Mouse (Mus musculus): Measurements from ENCODE around the gene Lfng. TPM values are rescaled to one million over a fixed set of nuclear protein-coding genes. Genes with fewer than 3 reads are reported as not detected.

Gene Lfng
- polyA plus RNA-seq, 1 experiment from 2014 or later, result 28.5 TPM

- H3K9me3 ChIP-seq, result no peaks in the 10 kb centered on the region
- no peak overlapping the region for H3K4me2 ChIP-seq (replicated peaks)
- no peak for ATAC-seq (ENCODE audit: low FRiP score, low read depth)
- H3K27me3 ChIP-seq, result peaks cover 13% of the 10 kb centered on the region; the same call in 1 of the 2 replicates
- no peak overlapping the region for H3K27ac ChIP-seq (replicated peaks)
- no peaks in the 10 kb centered on the region for H3K36me3 ChIP-seq
- no peak overlapping the region for H3K9ac ChIP-seq (replicated peaks)
- H3K4me3 ChIP-seq, result no peak overlapping the region
- WGBS, result 75% methylated on average over 4 of the region's 4 CpGs
- peaks cover 15% of the 10 kb centered on the region for H3K4me1 ChIP-seq
These were observed 35.9 kb upstream of the Lfng start for GRCm38 (mm10) chr5:140571201-140571600.

GRCm38 (mm10) chr5:140571673-140572072 is 35.4 kb upstream of the Lfng start:
- Histone ChIP-seq H3K27ac (replicated peaks) (no peak overlapping the region), H3K4me3 (no peak overlapping the region), H3K4me2 (replicated peaks) (no peak overlapping the region), H3K9me3 (no peaks in the 10 kb centered on the region), H3K4me1 (peaks cover 14% of the 10 kb centered on the region), H3K9ac (replicated peaks) (no peak overlapping the region), H3K27me3 (peaks cover 8% of the 10 kb centered on the region; the same call in 1 of the 2 replicates), H3K36me3 (no peaks in the 10 kb centered on the region)
- WGBS, result 73% methylated on average over 10 of the region's 10 CpGs
- no peak for ATAC-seq (ENCODE audit: low FRiP score, low read depth)

- Histone ChIP-seq H3K4me3 (no peak overlapping the region), H3K27me3 (no peaks in the 10 kb centered on the region), H3K4me2 (replicated peaks) (no peak overlapping the region), H3K9me3 (no peaks in the 10 kb centered on the region), H3K4me1 (peaks cover 10% of the 10 kb centered on the region), H3K9ac (replicated peaks) (no peak overlapping the region), H3K27ac (replicated peaks) (no peak overlapping the region), H3K36me3 (no peaks in the 10 kb centered on the region)
- 78% methylated on average over 6 of the region's 6 CpGs for WGBS
- ATAC-seq (ENCODE audit: low FRiP score, low read depth), result no peak
These were observed 34.5 kb upstream of the Lfng start for GRCm38 (mm10) chr5:140572611-140573010.

- Histone ChIP-seq H3K27ac (replicated peaks) (no peak overlapping the region), H3K4me1 (peaks cover 24% of the 10 kb centered on the region), H3K27me3 (peaks cover 17% of the 10 kb centered on the region), H3K9ac (replicated peaks) (no peak overlapping the region), H3K4me2 (replicated peaks) (no peak overlapping the region), H3K4me3 (no peak overlapping the region), H3K36me3 (no peaks in the 10 kb centered on the region), H3K9me3 (no peaks in the 10 kb centered on the region)
- ATAC-seq (ENCODE audit: low FRiP score, low read depth), result no peak
- WGBS, result 67% methylated on average over 5 of the region's 5 CpGs
These were observed 31.7 kb upstream of the Lfng start for GRCm38 (mm10) chr5:140575381-140575866.

- Histone ChIP-seq H3K9me3 (no peaks in the 10 kb centered on the region), H3K27ac (replicated peaks) (peak overlapping the region; percentile 77), H3K36me3 (no peaks in the 10 kb centered on the region), H3K4me2 (replicated peaks) (0 out of 2 replicates have a peak overlapping the region, but pooled peaks have one; percentile 9), H3K4me3 (no peak overlapping the region), H3K27me3 (peaks cover 28% of the 10 kb centered on the region), H3K4me1 (peaks cover 56% of the 10 kb centered on the region), H3K9ac (replicated peaks) (no peak overlapping the region; the same call in 1 of the 2 replicates)
- 20% methylated on average over 9 of the region's 9 CpGs for WGBS
- ATAC-seq (ENCODE audit: low FRiP score, low read depth), result peak; percentile 2; the same call in 1 of the 2 replicates
These were observed 27.9 kb upstream of the Lfng start for GRCm38 (mm10) chr5:140579221-140579620.

- 0% methylated on average over 5 of the region's 6 CpGs for WGBS
- Histone ChIP-seq H3K36me3 (no peaks in the 10 kb centered on the region), H3K9me3 (no peaks in the 10 kb centered on the region), H3K9ac (replicated peaks) (no peak overlapping the region; the same call in 1 of the 2 replicates), H3K4me2 (replicated peaks) (peak overlapping the region; percentile 9; the same call in 1 of the 2 replicates), H3K27ac (replicated peaks) (peak overlapping the region; percentile 77), H3K4me3 (no peak overlapping the region), H3K4me1 (peaks cover 61% of the 10 kb centered on the region), H3K27me3 (peaks cover 28% of the 10 kb centered on the region)
- peak; percentile 76 for ATAC-seq (ENCODE audit: low FRiP score, low read depth)
These were observed 27.3 kb upstream of the Lfng start for GRCm38 (mm10) chr5:140579771-140580170.

- no peaks in the 10 kb centered on the region for H3K36me3 ChIP-seq
- H3K9ac ChIP-seq (replicated peaks), result no peak overlapping the region
- 0% methylated on average over 5 of the region's 5 CpGs for WGBS
- no peak overlapping the region for H3K4me3 ChIP-seq
- no peaks in the 10 kb centered on the region for H3K9me3 ChIP-seq
- ATAC-seq (ENCODE audit: low FRiP score, low read depth), result no peak
- 0 out of 2 replicates have a peak overlapping the region, but pooled peaks have one; percentile 2 for H3K4me2 ChIP-seq (replicated peaks)
- peaks cover 28% of the 10 kb centered on the region for H3K27me3 ChIP-seq
- H3K4me1 ChIP-seq, result peaks cover 64% of the 10 kb centered on the region
- peak overlapping the region; percentile 56 for H3K27ac ChIP-seq (replicated peaks)
These were observed 25.6 kb upstream of the Lfng start for GRCm38 (mm10) chr5:140581569-140581968.

GRCm38 (mm10) chr5:140582995-140583731 is 24.0 kb upstream of the Lfng start:
- no peaks in the 10 kb centered on the region for H3K36me3 ChIP-seq
- peaks cover 68% of the 10 kb centered on the region for H3K4me1 ChIP-seq
- peak overlapping the region; percentile 36; the same call in 1 of the 2 replicates for H3K4me2 ChIP-seq (replicated peaks)
- peak overlapping the region; percentile 83 for H3K27ac ChIP-seq (replicated peaks)
- WGBS, result 11% methylated on average over 8 of the region's 8 CpGs
- no peaks in the 10 kb centered on the region for H3K9me3 ChIP-seq
- H3K9ac ChIP-seq (replicated peaks), result peak overlapping the region; percentile 24; the same call in 1 of the 2 replicates
- H3K4me3 ChIP-seq, result no peak overlapping the region
- ATAC-seq (ENCODE audit: low FRiP score, low read depth), result peak; percentile 20
- peaks cover 25% of the 10 kb centered on the region for H3K27me3 ChIP-seq

GRCm38 (mm10) chr5:140583732-140584368 is 23.3 kb upstream of the Lfng start:
- peak; percentile 81 for ATAC-seq (ENCODE audit: low FRiP score, low read depth)
- Histone ChIP-seq H3K9me3 (no peaks in the 10 kb centered on the region), H3K9ac (replicated peaks) (peak overlapping the region; percentile 24; the same call in 1 of the 2 replicates), H3K4me1 (peaks cover 64% of the 10 kb centered on the region), H3K27ac (replicated peaks) (peak overlapping the region; percentile 83), H3K4me2 (replicated peaks) (peak overlapping the region; percentile 36), H3K36me3 (no peaks in the 10 kb centered on the region), H3K27me3 (peaks cover 25% of the 10 kb centered on the region), H3K4me3 (no peak overlapping the region)
- WGBS, result 4% methylated on average over 6 of the region's 6 CpGs

GRCm38 (mm10) chr5:140589082-140589774 is 17.9 kb upstream of the Lfng start:
- Histone ChIP-seq H3K9me3 (no peaks in the 10 kb centered on the region), H3K4me3 (no peak overlapping the region), H3K9ac (replicated peaks) (no peak overlapping the region), H3K27ac (replicated peaks) (no peak overlapping the region), H3K4me2 (replicated peaks) (no peak overlapping the region), H3K36me3 (no peaks in the 10 kb centered on the region), H3K27me3 (peaks cover 26% of the 10 kb centered on the region), H3K4me1 (peaks cover 18% of the 10 kb centered on the region)
- ATAC-seq (ENCODE audit: low FRiP score, low read depth), result no peak
- WGBS, result 93% methylated on average over 16 of the region's 16 CpGs

- Histone ChIP-seq H3K27ac (replicated peaks) (no peak overlapping the region), H3K9me3 (no peaks in the 10 kb centered on the region), H3K36me3 (no peaks in the 10 kb centered on the region), H3K4me3 (no peak overlapping the region), H3K9ac (replicated peaks) (no peak overlapping the region), H3K4me2 (replicated peaks) (no peak overlapping the region), H3K4me1 (peaks cover 9% of the 10 kb centered on the region), H3K27me3 (peaks cover 45% of the 10 kb centered on the region)
- WGBS, result 69% methylated on average over 5 of the region's 5 CpGs
- ATAC-seq (ENCODE audit: low FRiP score, low read depth), result no peak
These were observed 12.3 kb upstream of the Lfng start for GRCm38 (mm10) chr5:140594846-140595245.

Data from midbrain, embryonic 12.5 days (tissue).